In the genomic region with DNA sequence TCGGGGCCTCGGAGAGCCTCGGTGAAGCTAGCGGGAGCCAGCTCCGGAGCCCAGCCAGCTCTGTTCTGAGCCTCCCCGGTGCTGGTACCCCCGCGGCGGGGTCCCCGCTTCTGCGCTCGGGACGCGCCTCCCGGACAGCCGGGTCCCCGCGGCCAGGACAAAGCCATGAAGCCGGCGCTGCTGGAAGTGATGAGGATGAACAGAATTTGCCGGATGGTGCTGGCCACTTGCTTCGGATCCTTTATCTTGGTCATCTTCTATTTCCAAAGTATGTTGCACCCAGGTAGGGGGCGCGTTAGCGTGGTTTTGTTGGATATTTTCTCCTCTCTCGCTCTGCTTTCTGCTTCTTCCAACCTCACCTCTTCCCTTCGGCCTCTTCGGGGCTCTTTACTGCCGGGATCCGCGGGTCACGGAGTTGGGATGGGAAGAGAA, we compare ENCODE assay signal across 8 mouse cellular contexts. TPM values are rescaled to one million over a fixed set of nuclear protein-coding genes. Genes with fewer than 3 reads are reported as not detected.
DNase-seq lines count a peak whose midpoint lies in the region; ATAC-seq and TF ChIP-seq lines count a peak whose summit lies in the region.

No protein-coding gene starts in this region.

- intact Hi-C loops in heart, postnatal 25 days (cut with DNase I) = loop anchor here (2.0 to 10.0 kb wide), 4 partner anchors 57 to 369 kb away; no protein-coding TSS in a partner anchor

- peaks cover 13% of the 10 kb centered on the region for H3K27me3 ChIP-seq in forebrain, embryonic 16.5 days (replicated peaks; ENCODE audit: control insufficient read depth, insufficient read depth, low read length)
- peaks cover 22% of the 10 kb centered on the region for H3K27me3 ChIP-seq in intestine, postnatal 0 days (replicated peaks; ENCODE audit: control insufficient read depth, insufficient read depth, low read length)
- H3K27me3 ChIP-seq in limb, embryonic 11.5 days (ENCODE audit: control insufficient read depth, insufficient read depth, low read length) = peaks cover 13% of the 10 kb centered on the region
- H3K27me3 ChIP-seq in midbrain, embryonic 15.5 days (replicated peaks) = peaks cover 10% of the 10 kb centered on the region; the same call in 1 of the 2 replicates
- no peaks in the 10 kb centered on the region for H3K27me3 ChIP-seq in splenic B cell, adult 2 months (ENCODE audit: control insufficient read depth, insufficient read depth, low read length, poor library complexity, severe bottlenecking)

- peak overlapping the region; percentile 80 for H3K27ac ChIP-seq in forebrain, embryonic 16.5 days (ENCODE audit: low read length)
- peak overlapping the region; percentile 50 for H3K27ac ChIP-seq in intestine, postnatal 0 days (ENCODE audit: low read depth, low read length)
- H3K27ac ChIP-seq in limb, embryonic 11.5 days (replicated peaks; ENCODE audit: low read depth, low read length) = peak overlapping the region; percentile 61; the same call in 1 of the 2 replicates
- H3K27ac ChIP-seq in midbrain, embryonic 15.5 days = peak overlapping the region; percentile 91

- peak; percentile 33 to 64 for DNase-seq in heart, adult 18-20 months
- no peak for DNase-seq in heart, postnatal 25 days (ENCODE audit: low spot score)
- peak; percentile 65 for DNase-seq in c-Kit-positive CD71-positive TER-119-positive erythroid progenitor cells, embryonic 14.5 days (ENCODE audit: low spot score)
- peak; percentile 73 for DNase-seq in limb, embryonic 11.5 days (ENCODE audit: low spot score)
- DNase-seq in splenic B cell, adult 2 months (ENCODE audit: low read depth, low spot score) = peak; percentile 37

- no peaks in the 10 kb centered on the region for H3K9me3 ChIP-seq in forebrain, embryonic 16.5 days (ENCODE audit: control insufficient read depth, low read length)
- H3K9me3 ChIP-seq in intestine, postnatal 0 days (ENCODE audit: control insufficient read depth) = no peaks in the 10 kb centered on the region
- no peaks in the 10 kb centered on the region for H3K9me3 ChIP-seq in limb, embryonic 11.5 days (ENCODE audit: control insufficient read depth, low read length)
- no peaks in the 10 kb centered on the region for H3K9me3 ChIP-seq in midbrain, embryonic 15.5 days

- no peaks in the 10 kb centered on the region for H3K36me3 ChIP-seq in forebrain, embryonic 16.5 days (ENCODE audit: control insufficient read depth, insufficient read depth)
- H3K36me3 ChIP-seq in intestine, postnatal 0 days (ENCODE audit: control insufficient read depth, insufficient read depth) = no peaks in the 10 kb centered on the region
- no peaks in the 10 kb centered on the region for H3K36me3 ChIP-seq in limb, embryonic 11.5 days (ENCODE audit: control insufficient read depth, insufficient read depth, low read length)
- H3K36me3 ChIP-seq in midbrain, embryonic 15.5 days (replicated peaks) = no peaks in the 10 kb centered on the region
- no peaks in the 10 kb centered on the region for H3K36me3 ChIP-seq in splenic B cell, adult 2 months (ENCODE audit: control insufficient read depth, insufficient read depth, low read length, poor library complexity, severe bottlenecking)

- H3K4me1 ChIP-seq in forebrain, embryonic 16.5 days (replicated peaks; ENCODE audit: control insufficient read depth, insufficient read depth, low read length) = peaks cover 26% of the 10 kb centered on the region
- H3K4me1 ChIP-seq in intestine, postnatal 0 days (replicated peaks; ENCODE audit: control insufficient read depth, insufficient read depth, low read length) = 0 out of 2 replicates have a peak, but pooled peaks cover 2% of the 10 kb centered on the region
- peaks cover 8% of the 10 kb centered on the region for H3K4me1 ChIP-seq in limb, embryonic 11.5 days (ENCODE audit: control insufficient read depth, insufficient read depth, low read length)
- H3K4me1 ChIP-seq in midbrain, embryonic 15.5 days = peaks cover 50% of the 10 kb centered on the region

- TF ChIP-seq CTCF in intestine, postnatal 0 days (IDR thresholded peaks at IDR 0.05; ENCODE audit: low read depth) = peak; percentile 52

- peak overlapping the region; percentile 80 for H3K4me3 ChIP-seq in forebrain, embryonic 16.5 days (replicated peaks; ENCODE audit: low read length)
- H3K4me3 ChIP-seq in intestine, postnatal 0 days (ENCODE audit: low read depth, low read length) = peak overlapping the region; percentile 69
- H3K4me3 ChIP-seq in limb, embryonic 11.5 days (ENCODE audit: low read depth, low read length) = peak overlapping the region; percentile 79
- peak overlapping the region; percentile 65 for H3K4me3 ChIP-seq in midbrain, embryonic 15.5 days

- WGBS in forebrain, embryonic 16.5 days = 0% methylated on average over 32 of the region's 32 CpGs
- under 1% methylated on average over 30 of the region's 32 CpGs for WGBS in intestine, postnatal 0 days
- 0% methylated on average over 32 of the region's 32 CpGs for whole genome bisulfite sequencing in limb, embryonic 11.5 days
- WGBS in midbrain, embryonic 15.5 days = under 1% methylated on average over 32 of the region's 32 CpGs

- ATAC-seq in forebrain, embryonic 16.5 days = peak; percentile 63
- peak; percentile 19; the same call in 1 of the 2 replicates for ATAC-seq in intestine, postnatal 0 days
- ATAC-seq in limb, embryonic 11.5 days (ENCODE audit: insufficient number of reproducible peaks, low FRiP score, low TSS enrichment, low read depth) = peak; percentile 65
- ATAC-seq in midbrain, embryonic 15.5 days (replicated peaks) = no peak; the same call in none of the 2 replicates

- H3K9ac ChIP-seq in forebrain, embryonic 16.5 days (replicated peaks; ENCODE audit: low read depth, low read length) = peak overlapping the region; percentile 84
- H3K9ac ChIP-seq in intestine, postnatal 0 days (ENCODE audit: low read depth, low read length) = peak overlapping the region; percentile 34; the same call in 1 of the 2 replicates
- peak overlapping the region; percentile 79 for H3K9ac ChIP-seq in limb, embryonic 11.5 days (ENCODE audit: low read length)
- H3K9ac ChIP-seq in midbrain, embryonic 15.5 days = peak overlapping the region; percentile 77

- peak overlapping the region; percentile 92 for H3K4me2 ChIP-seq in forebrain, embryonic 16.5 days (ENCODE audit: low read length)
- H3K4me2 ChIP-seq in intestine, postnatal 0 days (replicated peaks; ENCODE audit: low read depth) = peak overlapping the region; percentile 94
- H3K4me2 ChIP-seq in limb, embryonic 11.5 days (ENCODE audit: low read depth, severe bottlenecking) = peak overlapping the region; percentile 89
- peak overlapping the region; percentile 84 for H3K4me2 ChIP-seq in midbrain, embryonic 15.5 days

RNA-seq across cellular contexts. Expression of gene Chst11, which starts 0.4 kb away (rescaled TPM):
- 1 to 10 TPM; 2.5 to 3.2 TPM for total RNA-seq in heart, adult 18-20 months (2021)
- 1 to 10 TPM; 2.8 to 3.4 TPM for total RNA-seq in heart, postnatal 25 days (2021)
- polyA plus RNA-seq in forebrain, embryonic 16.5 days (2015; fragmentation: Nextera tagmentation; extraction: Ambion mirVana) = 3.4 TPM in 2 replicates
- 0.46 and 0.50 TPM in 2 replicates for polyA plus RNA-seq in intestine, postnatal 0 days (2015; fragmentation: Nextera tagmentation; extraction: Ambion mirVana)
- 2.0 and 3.0 TPM in 2 replicates for polyA plus RNA-seq in limb, embryonic 11.5 days (2014; fragmentation: Nextera tagmentation; extraction: Ambion mirVana)
- polyA plus RNA-seq in midbrain, embryonic 15.5 days (2015; fragmentation: Nextera tagmentation; extraction: Ambion mirVana) = 3.8 and 4.1 TPM in 2 replicates

Comparison
In these comparisons a context has a peak if more than half of its experiments do, and no peak if none do; other contexts are left out.
1. H3K9ac ChIP-seq: peak in every context shown above with its lines; median percentile 84 in forebrain, embryonic 16.5 days; 79 in limb, embryonic 11.5 days; 77 in midbrain, embryonic 15.5 days; 34 in intestine, postnatal 0 days.